Mouse (Mus musculus): ENCODE measurements at regions not wholly inside any gene's neighbourhood (a gene's known extent, or its start where the extent isn't known, plus 50 kb on each side); places are given as distances from the start of the nearest gene placed in this dataset.

DNA sequence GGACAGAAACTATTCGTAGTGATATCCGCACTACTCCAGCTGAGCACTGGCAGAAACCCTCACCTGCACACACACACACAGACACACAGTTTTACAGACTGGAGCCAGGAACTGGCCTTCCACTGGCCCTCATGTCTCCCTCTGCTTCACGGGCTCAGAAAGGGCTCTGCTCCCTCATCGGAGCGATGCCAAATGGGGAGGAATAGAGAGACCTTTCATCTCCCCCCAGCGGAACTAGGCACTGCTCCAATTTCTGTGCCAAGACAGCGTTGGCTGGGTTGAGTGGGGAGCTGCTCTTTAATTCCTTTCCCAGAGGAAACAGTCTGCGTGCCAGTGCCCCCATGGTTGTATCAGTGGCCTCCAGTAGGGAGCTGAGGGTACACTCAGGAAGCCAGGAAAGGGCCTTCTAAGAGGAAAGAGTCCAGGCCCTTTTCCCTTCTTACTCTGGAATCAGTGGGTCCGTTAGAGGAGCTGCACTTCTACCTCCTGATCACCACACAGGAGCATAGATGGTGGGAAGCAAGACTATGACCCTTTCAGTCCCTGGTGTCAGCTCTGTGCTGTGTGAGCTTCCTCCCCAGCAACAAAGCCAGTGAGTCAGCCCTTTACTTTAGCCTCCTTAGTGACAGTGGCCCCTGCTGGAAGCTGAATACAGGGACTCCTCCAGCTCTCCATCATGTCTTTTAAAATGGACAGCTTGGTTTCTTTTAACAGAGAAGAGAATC, 452.7 kb downstream of the Rps24 start:
- no peak for DNase-seq (ENCODE audit: low read depth, low spot score)

GRCm38 (mm10) chr14:24945716-24946115, 458.8 kb downstream of the Rps24 start:
- DNase-seq (ENCODE audit: low read depth, low spot score): peak; percentile 79

DNA sequence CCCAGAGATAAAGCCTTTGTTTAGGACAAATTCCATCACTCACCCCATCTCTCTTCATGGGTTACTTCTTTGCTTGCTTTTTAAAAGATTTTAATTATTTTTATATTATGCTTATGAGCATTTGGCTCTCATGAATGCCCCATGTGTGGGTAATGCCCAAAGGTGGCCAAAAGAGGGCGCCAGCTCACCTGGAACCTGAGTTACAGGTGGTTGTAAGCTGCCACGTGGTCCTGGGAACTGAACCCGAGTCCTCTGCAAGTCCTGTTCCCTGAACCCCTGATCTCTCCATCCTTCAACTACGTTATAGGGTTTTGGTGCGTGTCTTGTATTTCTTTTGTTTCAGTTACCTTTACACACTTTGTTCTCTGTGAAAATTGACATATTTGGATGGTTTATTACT, 460.2 kb downstream of the Rps24 start:
- peak; percentile 37 for DNase-seq (ENCODE audit: low read depth, low spot score)

- no peak for DNase-seq (ENCODE audit: low read depth, low spot score)
Measured at GRCm38 (mm10) chr14:24955891-24956410, 469.0 kb downstream of the Rps24 start.

- no peak for DNase-seq (ENCODE audit: low read depth, low spot score)
Measured at GRCm38 (mm10) chr14:24956528-24957210, 469.7 kb downstream of the Rps24 start.

DNA sequence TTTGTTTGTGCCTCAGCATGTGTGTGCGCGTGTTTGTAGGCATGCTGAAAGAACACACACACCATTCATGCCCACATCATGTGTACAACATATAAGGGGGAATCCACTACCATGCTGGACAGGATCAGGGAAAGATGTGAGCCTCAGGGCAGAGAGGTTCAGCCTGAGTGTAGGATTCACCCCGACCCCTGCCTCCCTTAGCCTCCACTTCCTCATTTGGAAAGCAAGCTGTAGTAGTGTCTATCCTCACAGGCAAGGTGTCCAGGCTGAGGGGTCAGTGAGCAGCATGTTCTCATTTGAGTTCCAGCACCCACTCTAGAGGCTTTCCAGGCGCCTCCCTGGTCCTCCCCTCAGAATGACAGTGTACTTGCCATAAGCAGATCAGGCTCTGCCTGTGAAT, 470.5 kb downstream of the Rps24 start:
- DNase-seq (ENCODE audit: low read depth, low spot score): no peak

GRCm38 (mm10) chr14:24958821-24959220, 471.9 kb downstream of the Rps24 start:
- DNase-seq (ENCODE audit: low read depth, low spot score): no peak

- DNase-seq (ENCODE audit: low read depth, low spot score): no peak
Measured at GRCm38 (mm10) chr14:24959401-24959800, 472.5 kb downstream of the Rps24 start.

DNA sequence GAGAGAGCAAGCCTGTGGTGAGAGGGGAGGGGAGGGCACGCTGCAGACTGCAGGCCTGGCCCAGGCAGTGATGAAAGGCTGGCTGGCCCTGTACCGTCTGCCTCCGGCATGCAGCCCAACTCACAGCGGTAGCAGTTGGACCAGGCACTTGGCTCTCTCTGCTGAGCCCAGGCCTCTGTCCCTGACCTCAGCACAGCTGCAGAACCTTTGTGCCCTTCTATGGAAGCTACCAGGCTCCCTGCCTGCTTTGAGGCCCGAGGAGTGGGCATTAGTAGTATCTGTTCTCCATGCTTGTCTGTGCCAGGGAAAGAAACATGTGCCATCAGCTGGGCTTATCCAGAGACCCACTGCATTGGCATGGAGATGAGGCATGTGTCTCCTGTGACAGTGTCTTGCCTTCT, 473.2 kb downstream of the Rps24 start:
- DNase-seq (ENCODE audit: low read depth, low spot score): no peak

DNA sequence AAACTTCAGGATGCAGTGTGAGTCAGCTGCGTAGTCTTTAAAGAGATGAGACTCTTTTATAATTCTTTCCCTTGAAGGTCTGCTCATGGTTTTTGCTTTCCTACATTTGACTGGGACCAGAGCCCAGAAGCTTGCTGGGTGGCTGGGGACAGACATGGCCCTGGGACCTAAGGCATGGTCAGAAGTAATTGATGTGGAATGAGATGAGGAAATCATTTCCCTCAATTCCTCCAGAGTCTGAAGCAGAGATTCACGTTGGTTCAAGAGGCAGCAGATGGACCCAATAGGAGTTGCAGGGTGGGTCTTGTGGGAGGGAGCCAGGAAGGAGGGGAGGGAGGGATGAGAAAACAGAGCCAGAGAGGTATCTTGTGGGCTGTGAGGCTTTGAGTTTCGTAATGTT, 473.9 kb downstream of the Rps24 start:
- DNase-seq (ENCODE audit: low read depth, low spot score): no peak

GRCm38 (mm10) chr14:24961721-24962120, 474.8 kb downstream of the Rps24 start:
- no peak for DNase-seq (ENCODE audit: low read depth, low spot score)

DNA sequence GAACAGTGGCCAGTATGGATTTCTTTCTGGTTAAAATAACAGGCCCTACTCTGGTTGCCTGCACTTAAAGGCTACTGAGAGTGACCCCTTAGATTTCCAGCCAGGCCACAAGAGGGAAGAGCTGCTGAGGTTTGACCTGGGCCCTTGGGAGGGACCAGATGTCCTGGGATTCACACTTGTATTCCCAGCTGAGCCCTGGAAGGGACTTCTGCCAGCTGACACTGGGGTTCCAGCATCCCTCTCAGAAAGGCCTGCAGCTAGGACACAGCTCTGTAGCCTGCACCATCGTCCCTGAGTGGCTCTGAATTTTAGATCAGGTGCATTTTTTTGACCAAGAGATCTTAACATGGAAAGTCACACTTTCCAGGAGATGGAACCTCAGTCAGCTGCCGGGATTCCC, 482.7 kb downstream of the Rps24 start:
- no peak for DNase-seq (ENCODE audit: low read depth, low spot score)

- no peak for DNase-seq (ENCODE audit: low read depth, low spot score)
Measured at GRCm38 (mm10) chr14:24972357-24972756, 485.4 kb downstream of the Rps24 start.

DNA sequence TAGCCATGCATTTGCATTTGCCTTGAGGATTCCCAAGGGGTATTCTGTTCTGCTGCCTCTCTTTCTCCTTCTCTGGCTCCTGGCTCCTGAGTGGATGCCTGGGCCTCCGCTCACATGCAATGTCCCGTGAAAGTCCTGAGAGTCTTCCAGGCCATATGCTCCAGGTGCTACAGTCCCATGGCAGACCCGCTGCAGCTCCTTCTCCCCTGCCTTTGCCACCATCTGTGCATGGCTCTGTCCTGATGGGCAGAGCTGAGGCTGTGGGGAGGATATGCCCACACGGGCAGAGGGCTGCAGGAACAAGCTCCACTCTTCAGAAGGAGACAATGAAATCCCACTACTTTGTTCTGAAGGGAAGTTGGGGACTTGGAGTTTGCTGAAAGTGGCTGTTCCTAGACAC, 485.9 kb upstream of the Zmiz1 start:
- DNase-seq (ENCODE audit: low read depth, low spot score): no peak

DNA sequence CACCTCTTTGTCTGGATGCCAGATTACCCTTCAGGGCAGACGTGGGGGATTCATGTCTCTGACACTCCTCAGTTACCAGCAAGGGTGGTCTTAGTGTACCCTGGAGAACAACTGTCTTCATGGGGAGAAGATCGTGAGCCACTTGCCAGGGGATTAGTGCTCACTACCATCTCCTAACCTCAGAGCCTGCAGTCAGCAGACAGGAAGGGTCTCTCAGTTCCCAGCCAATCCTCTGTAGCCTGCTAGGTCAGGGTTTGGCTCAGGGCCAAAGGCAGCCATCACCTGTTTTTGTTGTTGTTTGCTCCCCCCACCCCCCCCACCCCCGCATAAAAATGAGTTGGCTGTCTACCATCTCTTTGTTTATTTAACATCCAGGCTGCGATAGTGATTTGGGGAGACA, 485.4 kb upstream of the Zmiz1 start:
- DNase-seq (ENCODE audit: low read depth, low spot score): no peak

- no peak for DNase-seq (ENCODE audit: low read depth, low spot score)
Measured at GRCm38 (mm10) chr14:24982489-24982888, 476.5 kb upstream of the Zmiz1 start.

- peak; percentile 78 for DNase-seq (ENCODE audit: low read depth, low spot score)
Measured at GRCm38 (mm10) chr14:24983279-24983678, 475.7 kb upstream of the Zmiz1 start.

GRCm38 (mm10) chr14:24985806-24986359, 473.1 kb upstream of the Zmiz1 start:
- DNase-seq (ENCODE audit: low read depth, low spot score): no peak

GRCm38 (mm10) chr14:24986404-24986803, 472.6 kb upstream of the Zmiz1 start:
- no peak for DNase-seq (ENCODE audit: low read depth, low spot score)

GRCm38 (mm10) chr14:24993751-24994658, 465.0 kb upstream of the Zmiz1 start:
- DNase-seq (ENCODE audit: low read depth, low spot score): peak; percentile 20

GRCm38 (mm10) chr14:24995226-24995625, 463.8 kb upstream of the Zmiz1 start:
- DNase-seq (ENCODE audit: low read depth, low spot score): no peak
